Mouse (Mus musculus): ENCODE measurements at regions not wholly inside any gene's neighbourhood (a gene's known extent, or its start where the extent isn't known, plus 50 kb on each side); places are given as distances from the start of the nearest gene placed in this dataset.
"Not testable (repeated sequence)": the region's sequence is repeated elsewhere in the genome, so short reads cannot be mapped to it uniquely, and the experiment has no call there.

- no peak for DNase-seq
Measured at GRCm38 (mm10) chr4:124395069-124395965, 215.3 kb downstream of the 3100002H09Rik start.

GRCm38 (mm10) chr4:124393595-124393994, 217.0 kb downstream of the 3100002H09Rik start:
- no peak for DNase-seq

GRCm38 (mm10) chr4:124389067-124389466, 221.5 kb downstream of the 3100002H09Rik start:
- no peak for DNase-seq

GRCm38 (mm10) chr4:124385106-124386055, 225.2 kb downstream of the 3100002H09Rik start:
- no peak for DNase-seq

GRCm38 (mm10) chr4:124376504-124376903, 234.1 kb downstream of the 3100002H09Rik start:
- no peak for DNase-seq

GRCm38 (mm10) chr4:124375581-124375980, 235.0 kb downstream of the 3100002H09Rik start:
- DNase-seq: no peak

- no peak for DNase-seq
Measured at GRCm38 (mm10) chr4:124368831-124369230, 241.8 kb downstream of the 3100002H09Rik start.

GRCm38 (mm10) chr4:124368085-124368484, 242.5 kb downstream of the 3100002H09Rik start:
- no peak for DNase-seq

- DNase-seq: no peak
Measured at GRCm38 (mm10) chr4:124360578-124360908, 250.1 kb downstream of the 3100002H09Rik start.

- no peak for DNase-seq
Measured at GRCm38 (mm10) chr4:124359707-124360577, 250.7 kb downstream of the 3100002H09Rik start.

- DNase-seq: not testable (repeated sequence)
Measured at GRCm38 (mm10) chr4:124358456-124358855, 252.1 kb downstream of the 3100002H09Rik start.

- DNase-seq: no peak
Measured at GRCm38 (mm10) chr4:124350361-124350760, 260.2 kb downstream of the 3100002H09Rik start.

- no peak for DNase-seq
Measured at GRCm38 (mm10) chr4:124349610-124350295, 260.9 kb downstream of the 3100002H09Rik start.

GRCm38 (mm10) chr4:124349055-124349454, 261.5 kb downstream of the 3100002H09Rik start:
- DNase-seq: no peak

GRCm38 (mm10) chr4:124340073-124340472, 270.5 kb downstream of the 3100002H09Rik start:
- no peak for DNase-seq

GRCm38 (mm10) chr4:124335726-124336125, 274.9 kb downstream of the 3100002H09Rik start:
- no peak for DNase-seq

- DNase-seq: no peak
Measured at GRCm38 (mm10) chr4:124332974-124333373, 277.6 kb downstream of the 3100002H09Rik start.

GRCm38 (mm10) chr4:124332416-124332815, 278.2 kb downstream of the 3100002H09Rik start:
- no peak for DNase-seq

GRCm38 (mm10) chr4:124329107-124329771, 281.4 kb downstream of the 3100002H09Rik start:
- no peak for DNase-seq

GRCm38 (mm10) chr4:124326301-124326700, 284.3 kb downstream of the 3100002H09Rik start:
- no peak for DNase-seq

GRCm38 (mm10) chr4:124323589-124323988, 287.0 kb downstream of the 3100002H09Rik start:
- no peak for DNase-seq
